Mouse (Mus musculus): ENCODE measurements at regions not wholly inside any gene's neighbourhood (a gene's known extent, or its start where the extent isn't known, plus 50 kb on each side); places are given as distances from the start of the nearest gene placed in this dataset.

- TF ChIP-seq POLR2A (IDR thresholded peaks at IDR 0.05; ENCODE audit: insufficient read length, low read depth) (no peak), USF1 (IDR thresholded peaks at IDR 0.05; ENCODE audit: low read depth) (no peak), POLR2AphosphoS2 (IDR thresholded peaks at IDR 0.05; ENCODE audit: insufficient read length, low read depth) (no peak), CEBPB (IDR thresholded peaks at IDR 0.05; ENCODE audit: insufficient read depth, poor library complexity, severe bottlenecking) (no peak)
Measured at GRCm38 (mm10) chr16:9430509-9430908, 564.9 kb downstream of the Grin2a start.

Measured in myocyte (in vitro differentiated cells).